ENCODE assay signal across 8 mouse cellular contexts in the genomic region with DNA sequence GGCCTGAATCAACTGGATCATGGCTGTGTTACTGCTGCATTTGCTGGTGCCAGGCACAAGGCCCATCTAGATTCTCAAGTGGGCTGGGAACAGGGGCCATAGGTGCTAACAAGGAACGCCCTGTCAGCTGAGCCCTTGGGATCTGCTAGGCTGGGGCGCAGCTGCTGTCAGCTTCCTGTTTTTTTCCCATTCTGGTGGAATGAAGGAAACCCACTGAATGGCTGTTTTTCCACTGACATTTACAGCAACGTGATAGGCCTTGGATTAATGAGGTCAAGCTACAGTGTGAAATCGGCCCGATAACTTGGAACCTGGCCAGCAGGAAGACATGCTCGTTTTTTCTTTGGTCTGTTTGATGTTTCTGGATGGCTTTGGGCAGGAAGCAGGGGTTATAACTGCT. TPM values are rescaled to one million over a fixed set of nuclear protein-coding genes. Genes with fewer than 3 reads are reported as not detected.
A peak's percentile ranks its signal among the peaks of the same experiment; 100 is the strongest.
DNase-seq lines count a peak whose midpoint lies in the region; ATAC-seq lines count a peak whose summit lies in the region.

No protein-coding gene starts in this region.

- intact Hi-C loops in heart, postnatal 10 days (cut with DNase I): no loop called here

- peaks cover 38% of the 10 kb centered on the region for H3K27me3 ChIP-seq in embryonic facial prominence, embryonic 13.5 days

- no peaks in the 10 kb centered on the region for H3K36me3 ChIP-seq in embryonic facial prominence, embryonic 13.5 days

- no peak for ATAC-seq in embryonic facial prominence, embryonic 13.5 days (ENCODE audit: insufficient number of reproducible peaks, insufficient read depth, low FRiP score, low TSS enrichment, low read depth)

- H3K4me3 ChIP-seq in embryonic facial prominence, embryonic 13.5 days: no peak overlapping the region

- peak; percentile 47 for DNase-seq in ovary, postnatal 36 days (ENCODE audit: low spot score)
- no peak for DNase-seq in ovary, postnatal 14 days (ENCODE audit: low spot score)
- peak; percentile 69 to 76 for DNase-seq in heart, postnatal 10 days
- DNase-seq in kidney, postnatal 25 days: peak; percentile 87 to 88
- peak; percentile 52 to 59 for DNase-seq in natural killer cell, adult 2 months (ENCODE audit: low spot score in 2 of 2)
- DNase-seq in layer of hippocampus, adult 9-10 months (ENCODE audit: low spot score): no peak
- no peak for DNase-seq in layer of hippocampus, adult 18-20 months (ENCODE audit: low spot score in 2 of 2)

- no peak overlapping the region for H3K4me2 ChIP-seq in embryonic facial prominence, embryonic 13.5 days

- H3K4me1 ChIP-seq in embryonic facial prominence, embryonic 13.5 days: peaks cover 27% of the 10 kb centered on the region

- WGBS in embryonic facial prominence, embryonic 13.5 days: 15% methylated on average over 6 of the region's 6 CpGs

- no peak overlapping the region for H3K9ac ChIP-seq in embryonic facial prominence, embryonic 13.5 days

- peak overlapping the region; percentile 3; the same call in 1 of the 2 replicates for H3K27ac ChIP-seq in embryonic facial prominence, embryonic 13.5 days

- no peaks in the 10 kb centered on the region for H3K9me3 ChIP-seq in embryonic facial prominence, embryonic 13.5 days

RNA-seq across cellular contexts. Expression of a gene that starts 7.6 kb away (rescaled TPM):
- 3.2 and 3.6 TPM in 2 replicates for polyA plus RNA-seq in embryonic facial prominence, embryonic 13.5 days (2015; fragmentation: Nextera tagmentation; extraction: Ambion mirVana)
- total RNA-seq in heart, postnatal 10 days (2021): 10 to 100 TPM; 18.3 to 22.1 TPM
- 100 to 1,000 TPM; 141 to 144 TPM for total RNA-seq in layer of hippocampus, adult 18-20 months (2021)

RNA-seq across cellular contexts. Expression of a gene that starts 48.1 kb away (rescaled TPM):
- 13.1 and 13.5 TPM in 2 replicates for polyA plus RNA-seq in embryonic facial prominence, embryonic 13.5 days (2015; fragmentation: Nextera tagmentation; extraction: Ambion mirVana)
- total RNA-seq in heart, postnatal 10 days (2021): 1 to 10 TPM; 7.5 to 8.2 TPM
- total RNA-seq in layer of hippocampus, adult 18-20 months (2021): 10 to 100 TPM; 10.3 to 12.7 TPM

Comparison
In these comparisons a context has a peak if more than half of its experiments do, and no peak if none do; other contexts are left out.
1. DNase-seq: peak in ovary, postnatal 36 days (single experiment), heart, postnatal 10 days (2 of 2), kidney, postnatal 25 days (2 of 2) and natural killer cell, adult 2 months (2 of 2); none in ovary, postnatal 14 days (single experiment), layer of hippocampus, adult 9-10 months (single experiment) and layer of hippocampus, adult 18-20 months (0 of 2).
2. RNA of a gene that starts 7.6 kb away (total RNA-seq): 141 to 144 TPM in layer of hippocampus, adult 18-20 months; 18.3 to 22.1 TPM in heart, postnatal 10 days; every median in the first group is over 4 times any median in the second.